Mouse (Mus musculus) intestine, embryonic 14.5 days (tissue): ENCODE data around the gene Rab9. TPM values are rescaled to one million over a fixed set of nuclear protein-coding genes. Genes with fewer than 3 reads are reported as not detected.

Source experiments
- ATAC-seq: fragments of 200-750 bp; cut with Nextera tagmentation; replicated peaks from 2 replicates; pipeline ENCODE4 v1.8.0; 2017; ENCODE audit warnings: low read depth, moderate number of reproducible peaks, moderate TSS enrichment, moderate library complexity; ENCODE audit not compliant: low FRiP score, low TSS enrichment
- DNase-seq: peaks from one replicate; pipeline ENCODE4 v3.0.0-alpha.2; 2018; ENCODE audit warnings: low spot score
- H3K27ac ChIP-seq: fragments of 300-500 bp; sonication (generic); 2 replicates; pipeline ENCODE4 v1.5.1; 2014; ENCODE audit warnings: low read depth, mild to moderate bottlenecking, control low read depth
- H3K27me3 ChIP-seq: fragments of 300-500 bp; sonication (generic); replicated peaks from 2 replicates; pipeline ENCODE4 v1.6.1; 2014; ENCODE audit warnings: low read length, control low read depth; ENCODE audit not compliant: control insufficient read depth, insufficient read depth
- H3K36me3 ChIP-seq: fragments of 300-500 bp; sonication (generic); 2 replicates; pipeline ENCODE4 v1.6.1; 2014; ENCODE audit warnings: low read length, control low read depth; ENCODE audit not compliant: control insufficient read depth, insufficient read depth
- H3K4me1 ChIP-seq: fragments of 300-500 bp; sonication (generic); replicated peaks from 2 replicates; pipeline ENCODE4 v1.6.1; 2014; ENCODE audit warnings: low read length, control low read depth, mixed read lengths; ENCODE audit not compliant: control insufficient read depth, insufficient read depth
- H3K4me2 ChIP-seq: fragments of 300-500 bp; sonication (generic); 2 replicates; pipeline ENCODE4 v1.6.1; 2014; ENCODE audit warnings: low read length
- H3K4me3 ChIP-seq: fragments of 300-500 bp; sonication (generic); 2 replicates; pipeline ENCODE4 v1.5.1; 2014; ENCODE audit warnings: low read depth, low read length, control low read depth, mixed read lengths
- H3K9ac ChIP-seq: fragments of 300-500 bp; sonication (generic); 2 replicates; pipeline ENCODE4 v1.6.1; 2014; ENCODE audit warnings: mild to moderate bottlenecking, low read length
- H3K9me3 ChIP-seq: fragments of 300-500 bp; sonication (generic); 2 replicates; pipeline ENCODE4 v1.6.1; 2016; ENCODE audit warnings: low read length, control low read depth; ENCODE audit not compliant: control insufficient read depth
- WGBS: fragments of 180-500 bp; shearing (Covaris S2); extraction: QIAGEN DNeasy Blood & Tissue Kit; methylation state at CpG from one replicate; pipeline ENCODE4 v1.1.7; 2014; 5-methylcytosine and 5-hydroxymethylcytosine counted together
- polyA plus RNA-seq: library from polyadenylated mRNA; unstranded; fragments of >200 nt; fragmentation: Nextera tagmentation; extraction: Ambion mirVana; gene quantifications from 2 replicates; pipeline ENCODE4 v1.2.1, GENCODE M21; 2014

Rab9 gene
- polyA plus RNA-seq, 1 experiment from 2014 or later, result 58.0 TPM

GRCm38 (mm10) chrX:166477393-166477792 is 2.3 kb downstream of the Rab9 start:
- DNase-seq, result no peak
- no peaks in the 10 kb centered on the region for H3K9me3 ChIP-seq
- WGBS, result 65% methylated on average over 6 of the region's 6 CpGs
- H3K4me1 ChIP-seq, result 0 out of 2 replicates have a peak, but pooled peaks cover 3% of the 10 kb centered on the region
- H3K4me3 ChIP-seq, result 0 out of 2 replicates have a peak overlapping the region, but pooled peaks have one; percentile 8
- no peak overlapping the region for H3K27ac ChIP-seq
- 0 out of 2 replicates have a peak, but pooled peaks cover 9% of the 10 kb centered on the region for H3K36me3 ChIP-seq
- no peak for ATAC-seq
- peak overlapping the region; percentile 59 for H3K4me2 ChIP-seq
- H3K27me3 ChIP-seq, result 0 out of 2 replicates have a peak, but pooled peaks cover 6% of the 10 kb centered on the region
- no peak overlapping the region for H3K9ac ChIP-seq

- Histone ChIP-seq H3K27me3 (0 out of 2 replicates have a peak, but pooled peaks cover 6% of the 10 kb centered on the region), H3K4me3 (no peak overlapping the region), H3K36me3 (0 out of 2 replicates have a peak, but pooled peaks cover 9% of the 10 kb centered on the region), H3K9ac (no peak overlapping the region), H3K27ac (no peak overlapping the region), H3K4me2 (no peak overlapping the region), H3K9me3 (no peaks in the 10 kb centered on the region), H3K4me1 (0 out of 2 replicates have a peak, but pooled peaks cover 2% of the 10 kb centered on the region)
- WGBS, result 77% methylated on average over 6 of the region's 6 CpGs
- DNase-seq (no peak), ATAC-seq (no peak)
Observed at GRCm38 (mm10) chrX:166472612-166473011, 7.1 kb downstream of the Rab9 start.

GRCm38 (mm10) chrX:166468321-166468720 is 11.3 kb downstream of the Rab9 start:
- H3K9ac ChIP-seq, result no peak overlapping the region
- WGBS, result 92% methylated on average over 7 of the region's 7 CpGs
- DNase-seq (no peak), ATAC-seq (no peak)
- no peaks in the 10 kb centered on the region for H3K9me3 ChIP-seq
- H3K4me2 ChIP-seq, result no peak overlapping the region
- no peak overlapping the region for H3K4me3 ChIP-seq
- H3K4me1 ChIP-seq, result no peaks in the 10 kb centered on the region
- H3K27ac ChIP-seq, result no peak overlapping the region
- no peaks in the 10 kb centered on the region for H3K27me3 ChIP-seq
- H3K36me3 ChIP-seq, result no peaks in the 10 kb centered on the region

- Histone ChIP-seq H3K4me3 (no peak overlapping the region), H3K4me1 (no peaks in the 10 kb centered on the region), H3K9me3 (no peaks in the 10 kb centered on the region), H3K27me3 (no peaks in the 10 kb centered on the region), H3K36me3 (peaks cover 3% of the 10 kb centered on the region; the same call in 1 of the 2 replicates), H3K4me2 (no peak overlapping the region), H3K27ac (no peak overlapping the region), H3K9ac (no peak overlapping the region)
- DNase-seq, result no peak
- ATAC-seq, result no peak
- 84% methylated on average over 1 of the region's 1 CpGs for WGBS
Observed at GRCm38 (mm10) chrX:166455525-166455924, 24.1 kb downstream of the Rab9 start.

DNA sequence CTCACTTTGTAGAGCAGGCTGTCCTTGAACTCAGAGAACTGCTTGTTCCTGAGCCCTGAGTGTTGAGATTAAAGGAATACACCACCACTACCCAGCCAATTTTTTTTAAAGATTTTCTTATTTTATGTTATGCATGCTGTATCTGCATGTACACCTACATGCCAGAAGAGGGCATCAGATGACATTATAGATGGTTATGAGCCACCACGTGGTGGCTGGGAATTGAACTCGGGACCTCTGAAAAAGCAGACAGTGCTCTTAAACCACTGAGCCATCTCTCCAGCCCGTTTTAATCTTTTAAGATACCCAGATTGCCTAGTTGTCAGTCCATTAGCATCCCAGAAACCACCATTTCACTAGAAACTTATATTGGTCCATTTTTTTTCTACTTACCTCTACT is 25.3 kb downstream of the Rab9 start:
- no peak overlapping the region for H3K27ac ChIP-seq
- H3K36me3 ChIP-seq, result peaks cover 3% of the 10 kb centered on the region; the same call in 1 of the 2 replicates
- ATAC-seq (no peak), DNase-seq (no peak)
- H3K4me3 ChIP-seq, result no peak overlapping the region
- H3K4me2 ChIP-seq, result no peak overlapping the region
- H3K4me1 ChIP-seq, result no peaks in the 10 kb centered on the region
- no peaks in the 10 kb centered on the region for H3K27me3 ChIP-seq
- 78% methylated on average over 3 of the region's 3 CpGs for WGBS
- H3K9ac ChIP-seq, result no peak overlapping the region
- no peaks in the 10 kb centered on the region for H3K9me3 ChIP-seq

DNA sequence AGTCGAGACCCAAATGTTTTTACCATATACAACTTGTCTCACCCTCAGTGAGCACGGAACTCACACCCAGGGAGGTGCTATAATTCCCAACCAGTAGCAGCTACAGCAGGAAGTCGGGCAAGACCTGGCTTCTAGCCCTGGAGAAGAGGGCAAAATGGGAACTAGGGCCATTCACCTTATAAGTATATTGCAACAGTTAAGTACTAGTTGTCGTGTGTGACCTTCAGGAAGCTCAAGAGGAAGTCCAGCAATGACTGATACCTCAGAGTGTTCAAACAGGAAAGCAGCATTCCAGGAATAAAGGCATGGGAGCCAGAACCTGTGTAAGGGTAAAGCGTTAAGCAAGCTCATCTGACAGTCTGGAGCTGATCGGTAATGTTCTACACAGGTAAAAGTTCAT is 26.1 kb downstream of the Rab9 start:
- no peak overlapping the region for H3K9ac ChIP-seq
- DNase-seq (no peak), ATAC-seq (no peak)
- peaks cover 3% of the 10 kb centered on the region; the same call in 1 of the 2 replicates for H3K36me3 ChIP-seq
- H3K4me1 ChIP-seq, result no peaks in the 10 kb centered on the region
- H3K27me3 ChIP-seq, result no peaks in the 10 kb centered on the region
- no peak overlapping the region for H3K4me3 ChIP-seq
- no peak overlapping the region for H3K4me2 ChIP-seq
- no peak overlapping the region for H3K27ac ChIP-seq
- H3K9me3 ChIP-seq, result no peaks in the 10 kb centered on the region
- WGBS, result 73% methylated on average over 6 of the region's 6 CpGs

DNA sequence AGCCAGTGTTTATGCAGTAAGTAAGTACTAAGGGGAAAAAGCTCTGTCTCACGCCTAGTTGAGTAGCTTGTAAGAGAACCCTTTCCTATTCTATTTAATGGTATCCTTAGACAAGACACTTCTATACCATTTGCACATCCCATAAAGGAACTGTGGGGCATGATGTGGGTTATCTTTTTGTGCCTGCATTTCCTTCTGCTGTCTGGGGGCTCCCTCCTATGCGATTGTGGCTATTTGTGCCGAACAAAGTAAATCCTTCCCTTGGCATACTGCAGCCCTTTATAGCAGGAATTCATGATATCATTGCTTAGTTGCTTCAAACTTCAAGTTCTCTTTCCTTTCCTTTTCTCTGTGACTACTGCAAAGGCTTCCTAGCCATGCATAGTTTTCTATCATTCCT is 35.1 kb downstream of the Rab9 start:
- Histone ChIP-seq H3K27me3 (peaks cover 6% of the 10 kb centered on the region; the same call in 1 of the 2 replicates), H3K27ac (no peak overlapping the region), H3K9me3 (no peaks in the 10 kb centered on the region), H3K4me2 (no peak overlapping the region), H3K4me1 (no peaks in the 10 kb centered on the region), H3K4me3 (no peak overlapping the region), H3K36me3 (no peaks in the 10 kb centered on the region), H3K9ac (no peak overlapping the region)
- WGBS, result 83% methylated on average over 3 of the region's 3 CpGs
- no peak for DNase-seq
- no peak for ATAC-seq

GRCm38 (mm10) chrX:166440616-166441063 is 39.0 kb downstream of the Rab9 start, which contains the start of gene Ofd1:
Ofd1 (minus strand) TSS chrX:166440704.
- 11% methylated on average over 34 of the region's 44 CpGs for WGBS
- H3K27ac ChIP-seq, result peak within 1 kb of the TSS; percentile 77
- H3K4me3 ChIP-seq, result peak within 1 kb of the TSS; percentile 55
- no peaks in the 10 kb centered on the region for H3K36me3 ChIP-seq
- peak; percentile 88 for DNase-seq
- H3K9me3 ChIP-seq, result no peaks in the 10 kb centered on the region
- ATAC-seq, result peak; percentile 98
- H3K4me1 ChIP-seq, result no peaks in the 10 kb centered on the region
- peaks cover 6% of the 10 kb centered on the region; the same call in 1 of the 2 replicates for H3K27me3 ChIP-seq
- H3K4me2 ChIP-seq, result peak within 1 kb of the TSS; percentile 53
- H3K9ac ChIP-seq, result peak within 1 kb of the TSS; percentile 78

DNA sequence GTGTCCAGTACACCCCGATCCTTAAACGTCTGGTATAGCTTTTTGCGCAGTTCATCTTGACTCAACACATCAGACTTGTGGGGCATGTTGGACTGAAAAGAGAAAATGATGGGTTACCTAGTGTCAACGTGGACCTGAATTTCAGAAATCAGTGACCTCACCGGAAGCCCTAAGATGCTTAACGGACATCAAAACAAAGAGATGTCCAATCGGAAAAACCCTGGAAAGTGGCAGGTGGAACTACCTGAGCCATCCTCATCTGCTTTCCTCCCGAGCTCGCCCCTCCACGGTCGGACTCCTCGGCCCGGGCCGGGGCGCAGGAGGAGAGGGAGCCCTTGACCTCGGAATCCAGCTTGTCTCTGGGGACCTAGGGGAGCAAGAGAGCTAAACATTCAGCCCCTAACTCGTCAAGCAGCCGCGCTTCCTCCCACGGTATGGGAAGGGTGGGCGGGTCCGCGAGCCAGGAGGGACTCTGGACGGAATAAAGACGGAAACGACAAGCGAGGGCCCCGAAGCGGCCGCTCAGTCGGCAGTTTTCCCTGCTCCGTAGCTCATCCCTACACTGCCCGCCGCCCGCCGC is 39.5 kb downstream of the Rab9 start, which contains the start of gene Trappc2:
Gene Trappc2 (plus strand): TSS at position 539 of the 580 bp plus-strand sequence.
- peak within 1 kb of the TSS; percentile 78 for H3K9ac ChIP-seq
- peak within 1 kb of the TSS; percentile 53 for H3K4me2 ChIP-seq
- H3K4me1 ChIP-seq, result no peaks in the 10 kb centered on the region
- H3K27me3 ChIP-seq, result peaks cover 6% of the 10 kb centered on the region; the same call in 1 of the 2 replicates
- peaks cover 2% of the 10 kb centered on the region; the same call in 1 of the 2 replicates for H3K36me3 ChIP-seq
- H3K4me3 ChIP-seq, result peak within 1 kb of the TSS; percentile 55
- H3K9me3 ChIP-seq, result no peaks in the 10 kb centered on the region
- H3K27ac ChIP-seq, result peak within 1 kb of the TSS; percentile 77
- WGBS, result 10% methylated on average over 34 of the region's 36 CpGs
- DNase-seq, result no peak
- ATAC-seq, result peak; percentile 10; the same call in 1 of the 2 replicates
